Mouse (Mus musculus) embryonic facial prominence, embryonic 11.5 days (tissue): ENCODE results near the gene Fam13a. TPM values are rescaled to one million over a fixed set of nuclear protein-coding genes. Genes with fewer than 3 reads are reported as not detected.

Experiments
- ATAC-seq: fragments of 200-750 bp; cut with Nextera tagmentation; replicated peaks from 2 replicates; pipeline ENCODE4 v1.8.0; 2017; ENCODE audit warnings: low read depth; ENCODE audit not compliant: insufficient number of reproducible peaks, low FRiP score, low TSS enrichment
- DNase-seq: peaks from one replicate; pipeline ENCODE4 v3.0.0-alpha.2; 2015; ENCODE audit warnings: low spot score
- H3K27ac ChIP-seq: fragments of 300-500 bp; sonication (generic); replicated peaks from 2 replicates; pipeline ENCODE4 v1.5.1; 2014; ENCODE audit warnings: mild to moderate bottlenecking, low read depth, low read length, control low read depth
- H3K27me3 ChIP-seq: fragments of 300-500 bp; sonication (generic); 2 replicates; pipeline ENCODE4 v1.6.1; 2014; ENCODE audit warnings: mild to moderate bottlenecking, low read length, moderate library complexity, mixed read lengths; ENCODE audit not compliant: control insufficient read depth, insufficient read depth
- H3K36me3 ChIP-seq: fragments of 300-500 bp; sonication (generic); replicated peaks from 2 replicates; pipeline ENCODE4 v1.6.1; 2014; ENCODE audit warnings: low read depth, mild to moderate bottlenecking, low read length, moderate library complexity, mixed read lengths; ENCODE audit not compliant: control insufficient read depth, insufficient read depth
- H3K4me1 ChIP-seq: fragments of 300-500 bp; sonication (generic); 2 replicates; pipeline ENCODE4 v1.6.1; 2014; ENCODE audit warnings: low read length, mixed read lengths; ENCODE audit not compliant: control insufficient read depth, insufficient read depth
- H3K4me2 ChIP-seq: fragments of 300-500 bp; sonication (generic); 2 replicates; pipeline ENCODE4 v1.6.1; 2014; ENCODE audit warnings: low read depth, mild to moderate bottlenecking, control low read depth, low read length, moderate library complexity
- H3K4me3 ChIP-seq: fragments of 300-500 bp; sonication (generic); 2 replicates; pipeline ENCODE4 v1.5.1; 2014; ENCODE audit warnings: low read depth, low read length, control low read depth
- H3K9ac ChIP-seq: fragments of 300-500 bp; sonication (generic); replicated peaks from 2 replicates; pipeline ENCODE4 v1.6.1; 2014; ENCODE audit warnings: mild to moderate bottlenecking, control low read depth, low read length
- H3K9me3 ChIP-seq: fragments of 300-500 bp; sonication (generic); replicated peaks from 2 replicates; pipeline ENCODE4 v1.6.1; 2016; ENCODE audit warnings: mild to moderate bottlenecking, low read length, inconsistent platforms, mixed read lengths; ENCODE audit not compliant: control insufficient read depth
- WGBS: fragments of 180-500 bp; shearing (Covaris S2); extraction: QIAGEN DNeasy Blood & Tissue Kit; methylation state at CpG from one replicate; pipeline ENCODE4 v1.1.7; 2014; 5-methylcytosine and 5-hydroxymethylcytosine counted together
- polyA plus RNA-seq: library from polyadenylated mRNA; unstranded; fragments of >200 nt; fragmentation: Nextera tagmentation; extraction: Ambion mirVana; gene quantifications from 2 replicates; pipeline ENCODE4 v1.2.1, GENCODE M21; 2014

Fam13a gene
- polyA plus RNA-seq, 1 experiment from 2014 or later = 4.0 TPM

- H3K9ac ChIP-seq = no peak overlapping the region
- H3K36me3 ChIP-seq = no peaks in the 10 kb centered on the region
- no peaks in the 10 kb centered on the region for H3K9me3 ChIP-seq
- 56% methylated on average over 1 of the region's 1 CpGs for WGBS
- H3K27ac ChIP-seq = no peak overlapping the region
- no peak overlapping the region for H3K4me3 ChIP-seq
- H3K4me2 ChIP-seq = no peak overlapping the region
- H3K27me3 ChIP-seq = no peaks in the 10 kb centered on the region
- DNase-seq (no peak), ATAC-seq (no peak)
- no peaks in the 10 kb centered on the region for H3K4me1 ChIP-seq
Observed at GRCm38 (mm10) chr6:59019847-59020246, 4.5 kb downstream of the Fam13a start.

- H3K4me1 ChIP-seq = no peaks in the 10 kb centered on the region
- H3K9ac ChIP-seq = no peak overlapping the region
- H3K36me3 ChIP-seq = no peaks in the 10 kb centered on the region
- H3K9me3 ChIP-seq = no peaks in the 10 kb centered on the region
- no peak overlapping the region for H3K27ac ChIP-seq
- no peak overlapping the region for H3K4me3 ChIP-seq
- DNase-seq = no peak
- H3K4me2 ChIP-seq = no peak overlapping the region
- WGBS = 63% methylated on average over 1 of the region's 1 CpGs
- H3K27me3 ChIP-seq = no peaks in the 10 kb centered on the region
- peak; percentile 56; the same call in 1 of the 2 replicates for ATAC-seq
Observed at GRCm38 (mm10) chr6:59016336-59016832, 8.0 kb downstream of the Fam13a start.

- H3K9me3 ChIP-seq = no peaks in the 10 kb centered on the region
- H3K4me3 ChIP-seq = no peak overlapping the region
- no peak for ATAC-seq
- H3K4me1 ChIP-seq = no peaks in the 10 kb centered on the region
- no peaks in the 10 kb centered on the region for H3K36me3 ChIP-seq
- no peak overlapping the region for H3K9ac ChIP-seq
- H3K4me2 ChIP-seq = no peak overlapping the region
- no peaks in the 10 kb centered on the region for H3K27me3 ChIP-seq
- 79% methylated on average over 2 of the region's 2 CpGs for WGBS
- DNase-seq = no peak
- H3K27ac ChIP-seq = no peak overlapping the region
Observed at GRCm38 (mm10) chr6:59014760-59015159, 9.6 kb downstream of the Fam13a start.

GRCm38 (mm10) chr6:59014088-59014759, 10.1 kb downstream of the Fam13a start:
- ATAC-seq (no peak), DNase-seq (no peak)
- H3K9ac ChIP-seq = no peak overlapping the region
- WGBS = 86% methylated on average over 8 of the region's 8 CpGs
- no peaks in the 10 kb centered on the region for H3K36me3 ChIP-seq
- H3K27me3 ChIP-seq = no peaks in the 10 kb centered on the region
- H3K4me2 ChIP-seq = no peak overlapping the region
- no peak overlapping the region for H3K27ac ChIP-seq
- H3K9me3 ChIP-seq = no peaks in the 10 kb centered on the region
- H3K4me3 ChIP-seq = no peak overlapping the region
- H3K4me1 ChIP-seq = no peaks in the 10 kb centered on the region

- DNase-seq = no peak
- Histone ChIP-seq H3K4me3 (no peak overlapping the region), H3K4me1 (no peaks in the 10 kb centered on the region), H3K27me3 (no peaks in the 10 kb centered on the region), H3K36me3 (no peaks in the 10 kb centered on the region), H3K27ac (no peak overlapping the region), H3K4me2 (no peak overlapping the region), H3K9me3 (no peaks in the 10 kb centered on the region), H3K9ac (no peak overlapping the region)
- WGBS = 87% methylated on average over 3 of the region's 3 CpGs
- no peak for ATAC-seq
Observed at GRCm38 (mm10) chr6:59010792-59011191, 13.6 kb downstream of the Fam13a start.

- 94% methylated on average over 5 of the region's 5 CpGs for WGBS
- no peaks in the 10 kb centered on the region for H3K4me1 ChIP-seq
- H3K9me3 ChIP-seq = no peaks in the 10 kb centered on the region
- H3K4me3 ChIP-seq = no peak overlapping the region
- no peaks in the 10 kb centered on the region for H3K27me3 ChIP-seq
- DNase-seq (no peak), ATAC-seq (no peak)
- no peak overlapping the region for H3K27ac ChIP-seq
- no peak overlapping the region for H3K4me2 ChIP-seq
- no peak overlapping the region for H3K9ac ChIP-seq
- no peaks in the 10 kb centered on the region for H3K36me3 ChIP-seq
Observed at GRCm38 (mm10) chr6:59004630-59005029, 19.7 kb downstream of the Fam13a start.

- 28% methylated on average over 4 of the region's 4 CpGs for WGBS
- DNase-seq (no peak), ATAC-seq (no peak)
- Histone ChIP-seq H3K4me1 (no peaks in the 10 kb centered on the region), H3K4me3 (no peak overlapping the region), H3K4me2 (no peak overlapping the region), H3K36me3 (no peaks in the 10 kb centered on the region), H3K9me3 (no peaks in the 10 kb centered on the region), H3K27ac (no peak overlapping the region), H3K9ac (no peak overlapping the region), H3K27me3 (no peaks in the 10 kb centered on the region)
Observed at GRCm38 (mm10) chr6:58999044-58999453, 25.3 kb downstream of the Fam13a start.

GRCm38 (mm10) chr6:58998528-58998927, 25.8 kb downstream of the Fam13a start:
- Histone ChIP-seq H3K4me3 (no peak overlapping the region), H3K27me3 (no peaks in the 10 kb centered on the region), H3K4me2 (no peak overlapping the region), H3K9ac (no peak overlapping the region), H3K9me3 (no peaks in the 10 kb centered on the region), H3K27ac (no peak overlapping the region), H3K4me1 (no peaks in the 10 kb centered on the region), H3K36me3 (no peaks in the 10 kb centered on the region)
- 65% methylated on average over 4 of the region's 4 CpGs for WGBS
- DNase-seq (no peak), ATAC-seq (no peak)
